Mouse (Mus musculus): ENCODE results near the gene Fkbpl.

GRCm38 (mm10) chr17:34645831-34646511 is 1.4 kb downstream of the Fkbpl start:
- no peak for TF ChIP-seq CTCF (IDR thresholded peaks at IDR 0.05; ENCODE audit: low read depth)
- no peak for TF ChIP-seq EP300 (IDR thresholded peaks at IDR 0.05; ENCODE audit: low read depth)

Measured in liver, postnatal 0 days (tissue).